Mouse (Mus musculus) heart, embryonic 14.5 days (tissue): ENCODE measurements around the gene Pdgfd. TPM values are rescaled to one million over a fixed set of nuclear protein-coding genes. Genes with fewer than 3 reads are reported as not detected.
"Not testable (repeated sequence)": the region's sequence is repeated elsewhere in the genome, so short reads cannot be mapped to it uniquely, and the experiment has no call there.

Experiments used
- ATAC-seq: fragments of 200-750 bp; cut with Nextera tagmentation; 2 replicates; pipeline ENCODE4 v1.8.0; 2017; ENCODE audit warnings: low read depth, moderate TSS enrichment; ENCODE audit not compliant: insufficient number of reproducible peaks, insufficient read depth, low FRiP score
- H3K27ac ChIP-seq, 2 experiments: fragments of 200-500 bp in 1 of 2; fragments of 300-500 bp in 1 of 2; sonication (generic) in 1 of 2; replicated peaks in 1 of 2; 2 replicates each; pipeline ENCODE4 v1.5.1; 2012 to 2014; ENCODE audit warnings: low read depth in 2 of 2, low read length in 2 of 2, control low read depth in 1 of 2, mild to moderate bottlenecking in 1 of 2, mixed read lengths in 1 of 2; ENCODE audit not compliant: control insufficient read depth in 1 of 2, insufficient read depth in 1 of 2
- H3K27me3 ChIP-seq: fragments of 300-500 bp; sonication (generic); 2 replicates; pipeline ENCODE4 v1.6.1; 2014; ENCODE audit warnings: mild to moderate bottlenecking, low read length, control low read depth; ENCODE audit not compliant: control insufficient read depth, insufficient read depth
- H3K36me3 ChIP-seq: fragments of 300-500 bp; sonication (generic); 2 replicates; pipeline ENCODE4 v1.6.1; 2014; ENCODE audit warnings: mild to moderate bottlenecking, control low read depth, low read length, mixed read lengths; ENCODE audit not compliant: control insufficient read depth, insufficient read depth
- H3K4me1 ChIP-seq, 2 experiments: fragments of 200-500 bp in 1 of 2; fragments of 300-500 bp in 1 of 2; sonication (generic) in 1 of 2; 2 replicates each; pipeline ENCODE4 v1.6.1; 2012 to 2014; ENCODE audit warnings: low read length in 2 of 2, control low read depth in 1 of 2, mixed read lengths in 1 of 2; ENCODE audit not compliant: control insufficient read depth in 2 of 2, insufficient read depth in 2 of 2
- H3K4me2 ChIP-seq: fragments of 300-500 bp; sonication (generic); 2 replicates; pipeline ENCODE4 v1.6.1; 2014; ENCODE audit warnings: mild to moderate bottlenecking, low read length
- H3K4me3 ChIP-seq, 2 experiments: fragments of 200-500 bp in 1 of 2; fragments of 300-500 bp in 1 of 2; sonication (generic) in 1 of 2; 2 replicates each; pipeline ENCODE4 v1.5.1; 2012 to 2014; ENCODE audit warnings: low read length in 2 of 2, mild to moderate bottlenecking in 2 of 2, control low read depth in 1 of 2, low read depth in 1 of 2, moderate library complexity in 1 of 2; ENCODE audit not compliant: control insufficient read depth in 1 of 2, insufficient read depth in 1 of 2
- H3K9ac ChIP-seq: fragments of 300-500 bp; sonication (generic); 2 replicates; pipeline ENCODE4 v1.6.1; 2014; ENCODE audit warnings: mild to moderate bottlenecking, low read length
- H3K9me3 ChIP-seq: fragments of 300-500 bp; sonication (generic); 2 replicates; pipeline ENCODE4 v1.6.1; 2016; ENCODE audit warnings: low read length, control low read depth; ENCODE audit not compliant: control insufficient read depth
- WGBS: fragments of 180-500 bp; shearing (Covaris S2); extraction: QIAGEN DNeasy Blood & Tissue Kit; methylation state at CpG from one replicate; pipeline ENCODE4 v1.1.7; 2014; 5-methylcytosine and 5-hydroxymethylcytosine counted together
- polyA plus RNA-seq: library from polyadenylated mRNA; unstranded; fragments of >200 nt; fragmentation: Nextera tagmentation; extraction: Ambion mirVana; gene quantifications from 2 replicates; pipeline ENCODE4 v1.2.1, GENCODE M21; 2014

The Pdgfd gene
- polyA plus RNA-seq, 1 experiment from 2014 or later: 9.9 TPM

GRCm38 (mm10) chr9:6193352-6193751 lies 25.0 kb downstream of the Pdgfd start:
- 92% methylated on average over 1 of the region's 1 CpGs for WGBS
- ATAC-seq: no peak
- H3K4me3 ChIP-seq: no peak overlapping the region

GRCm38 (mm10) chr9:6212862-6213261 lies 44.5 kb downstream of the Pdgfd start:
- Histone ChIP-seq H3K27ac (no peak overlapping the region), H3K9ac (no peak overlapping the region), H3K4me3 (no peak overlapping the region), H3K36me3 (no peaks in the 10 kb centered on the region), H3K4me1 (no peaks in the 10 kb centered on the region), H3K27me3 (no peaks in the 10 kb centered on the region), H3K4me2 (no peak overlapping the region), H3K9me3 (no peaks in the 10 kb centered on the region)
- WGBS: 68% methylated on average over 5 of the region's 5 CpGs
- no peak for ATAC-seq

More at GRCm38 (mm10) chr9:6193352-6193751, 25.0 kb downstream of the Pdgfd start:
- Histone ChIP-seq H3K9me3 (no peaks in the 10 kb centered on the region), H3K36me3 (no peaks in the 10 kb centered on the region), H3K27ac (no peak overlapping the region), H3K4me1 (no peaks in the 10 kb centered on the region), H3K27me3 (no peaks in the 10 kb centered on the region), H3K4me2 (no peak overlapping the region), H3K9ac (no peak overlapping the region)

GRCm38 (mm10) chr9:6217505-6217904 lies 49.1 kb downstream of the Pdgfd start:
- Histone ChIP-seq H3K27me3 (no peaks in the 10 kb centered on the region), H3K4me1 (no peaks in the 10 kb centered on the region), H3K36me3 (no peaks in the 10 kb centered on the region), H3K4me2 (no peak overlapping the region), H3K9me3 (no peaks in the 10 kb centered on the region), H3K4me3 (no peak overlapping the region), H3K9ac (no peak overlapping the region), H3K27ac (no peak overlapping the region)
- no peak for ATAC-seq
- 76% methylated on average over 1 of the region's 1 CpGs for WGBS

- H3K36me3 ChIP-seq, H3K27ac ChIP-seq, H3K9me3 ChIP-seq, H3K4me1 ChIP-seq, ATAC-seq, H3K9ac ChIP-seq, H3K4me3 ChIP-seq, H3K27me3 ChIP-seq, H3K4me2 ChIP-seq: not testable (repeated sequence)
- 81% methylated on average over 1 of the region's 1 CpGs for WGBS
Observed at GRCm38 (mm10) chr9:6235982-6236381, 67.6 kb downstream of the Pdgfd start.

GRCm38 (mm10) chr9:6250320-6250719 lies 81.9 kb downstream of the Pdgfd start:
- Histone ChIP-seq H3K27me3 (no peaks in the 10 kb centered on the region), H3K36me3 (no peaks in the 10 kb centered on the region), H3K9me3 (no peaks in the 10 kb centered on the region), H3K4me3 (no peak overlapping the region), H3K4me1 (no peaks in the 10 kb centered on the region), H3K4me2 (no peak overlapping the region), H3K9ac (no peak overlapping the region), H3K27ac (no peak overlapping the region)
- ATAC-seq: no peak
- WGBS: 83% methylated on average over 1 of the region's 1 CpGs

- WGBS: 77% methylated on average over 2 of the region's 2 CpGs
- Histone ChIP-seq H3K4me2 (no peak overlapping the region), H3K9ac (no peak overlapping the region), H3K4me3 (no peak overlapping the region), H3K27me3 (no peaks in the 10 kb centered on the region), H3K9me3 (no peaks in the 10 kb centered on the region), H3K27ac (no peak overlapping the region), H3K36me3 (no peaks in the 10 kb centered on the region), H3K4me1 (no peaks in the 10 kb centered on the region)
- no peak for ATAC-seq
Observed at GRCm38 (mm10) chr9:6251990-6252389, 83.6 kb downstream of the Pdgfd start.

GRCm38 (mm10) chr9:6257072-6257471 lies 88.7 kb downstream of the Pdgfd start:
- no peak overlapping the region for H3K4me3 ChIP-seq
- no peak overlapping the region for H3K4me2 ChIP-seq
- no peaks in the 10 kb centered on the region for H3K36me3 ChIP-seq
- H3K9ac ChIP-seq: no peak overlapping the region
- ATAC-seq: no peak
- no peaks in the 10 kb centered on the region for H3K4me1 ChIP-seq
- no peak overlapping the region for H3K27ac ChIP-seq
- H3K9me3 ChIP-seq: no peaks in the 10 kb centered on the region
- H3K27me3 ChIP-seq: no peaks in the 10 kb centered on the region

GRCm38 (mm10) chr9:6264820-6265219 lies 96.4 kb downstream of the Pdgfd start:
- H3K4me3 ChIP-seq: no peak overlapping the region
- peaks cover 0 to under 1% of the 10 kb centered on the region in 2 experiments; a peak in 1 of 4 replicates for H3K4me1 ChIP-seq
- 82% methylated on average over 2 of the region's 2 CpGs for WGBS
- no peak overlapping the region for H3K4me2 ChIP-seq
- ATAC-seq: no peak
- H3K9me3 ChIP-seq: no peaks in the 10 kb centered on the region
- H3K9ac ChIP-seq: no peak overlapping the region
- H3K36me3 ChIP-seq: no peaks in the 10 kb centered on the region
- no peaks in the 10 kb centered on the region for H3K27me3 ChIP-seq
- H3K27ac ChIP-seq: no peak overlapping the region
